In the genomic region with DNA sequence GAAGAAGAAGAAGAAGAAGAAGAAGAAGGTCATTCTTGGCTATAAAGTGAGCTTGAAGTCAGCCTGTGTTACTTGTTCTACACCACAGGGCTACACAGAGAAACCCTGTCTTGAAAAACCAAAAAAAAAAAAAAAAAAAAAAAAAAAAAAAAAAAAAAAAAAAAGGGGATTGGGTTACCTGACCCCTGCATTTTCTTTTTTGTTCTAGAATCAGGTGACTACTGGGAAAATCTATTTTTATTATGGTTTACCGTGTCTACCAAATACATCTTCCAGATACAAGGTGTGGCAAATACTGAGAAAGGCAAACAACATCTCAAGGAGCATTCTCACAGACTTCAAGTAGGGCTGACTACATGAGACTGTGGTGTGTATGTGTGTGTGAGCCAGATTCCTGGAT, we compare ENCODE assay signal across 1 mouse cellular context.
TF ChIP-seq lines count a peak whose summit lies in the region.

No protein-coding gene starts in this region.

TF ChIP-seq in CH12.LX, 34 proteins besides CTCF, POLR2A, EP300 and RAD21 (continued from another document):
- no peak for TF ChIP-seq ZC3H11A (IDR thresholded peaks at IDR 0.05; ENCODE audit: low read depth, low read length)
